Mouse (Mus musculus): ENCODE data around the gene Agbl5.

Agbl5 gene

DNA sequence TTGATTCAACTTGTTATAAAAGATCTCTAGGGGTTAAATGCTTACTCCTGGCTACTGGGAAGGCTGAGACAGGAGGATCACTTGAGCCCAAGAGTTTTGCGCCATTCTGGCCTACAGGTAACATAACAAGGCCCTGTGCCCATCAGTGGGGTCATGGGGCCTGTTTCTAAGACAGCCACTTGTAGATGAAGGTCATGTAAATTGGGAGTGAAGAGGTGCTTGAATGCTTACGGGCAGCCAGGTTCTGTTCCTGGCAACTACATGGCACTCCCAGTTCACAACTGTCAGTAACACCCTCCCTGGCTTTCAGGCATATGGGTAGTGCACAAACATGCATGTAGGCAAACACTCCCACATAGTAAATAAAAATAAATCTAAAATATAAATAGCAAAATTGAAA lies 62.4 kb downstream of the Agbl5 start:
- DNase-seq (ENCODE audit: low read depth, low spot score): no peak

DNA sequence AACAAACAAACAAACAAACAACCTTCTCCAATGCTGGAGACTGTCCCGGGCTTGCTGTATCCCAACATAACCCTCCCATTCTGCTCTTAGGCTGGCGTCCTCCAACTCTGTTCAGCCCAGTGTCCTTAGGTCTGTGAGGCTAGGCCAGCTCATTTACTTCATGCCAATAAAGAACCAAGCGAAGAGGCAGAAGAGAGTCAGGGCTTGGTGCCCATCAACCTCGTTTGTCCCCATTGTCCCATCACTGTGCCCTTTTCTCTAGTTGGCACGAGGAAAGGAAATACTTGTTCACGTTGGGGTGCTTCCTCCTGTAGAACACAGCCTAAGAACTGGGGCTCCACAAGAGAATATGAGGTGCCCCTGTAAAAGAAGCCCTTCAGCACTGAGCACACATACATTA lies 63.2 kb downstream of the Agbl5 start:
- no peak for DNase-seq (ENCODE audit: low read depth, low spot score)

DNA sequence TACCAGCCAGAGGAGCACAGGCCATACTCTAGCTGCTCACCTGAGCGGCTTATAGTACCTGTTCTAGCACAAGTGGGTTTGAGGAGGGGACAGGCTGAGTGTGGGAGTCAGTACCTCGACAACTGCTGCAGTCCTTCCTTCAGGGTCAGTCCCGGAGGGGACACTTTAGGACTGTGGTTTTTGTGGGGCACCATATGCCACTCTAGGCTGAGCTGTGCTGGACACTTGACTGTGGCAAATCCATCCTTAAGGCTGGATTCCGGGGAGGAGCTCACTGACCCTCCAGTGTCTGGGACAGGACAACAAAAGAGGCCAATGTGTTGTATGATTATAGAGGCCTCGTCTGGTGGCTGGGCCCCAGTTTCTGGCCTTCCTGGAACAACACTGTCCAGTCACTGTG lies 64.1 kb downstream of the Agbl5 start:
- DNase-seq (ENCODE audit: low read depth, low spot score): no peak

DNA sequence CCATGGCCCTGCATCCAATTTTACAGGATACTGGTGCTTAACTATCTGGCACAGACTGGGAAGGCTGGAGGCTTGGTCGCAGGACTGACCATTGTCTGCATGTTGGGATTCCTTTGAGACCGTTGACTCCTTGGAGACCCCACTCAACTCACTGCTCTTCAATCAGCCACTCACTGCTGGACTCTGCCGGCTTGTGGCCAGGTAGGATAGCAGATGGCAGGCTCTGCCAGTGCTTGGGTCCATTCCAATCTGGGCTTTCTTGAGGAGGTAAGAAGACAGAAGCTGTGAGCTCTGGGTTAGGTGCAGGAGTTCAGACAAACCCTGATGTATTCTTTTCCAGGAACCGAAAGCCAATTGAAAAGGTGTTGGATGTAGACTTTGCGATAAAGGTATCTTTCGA lies 65.6 kb downstream of the Agbl5 start:
- no peak for DNase-seq (ENCODE audit: low read depth, low spot score)

DNA sequence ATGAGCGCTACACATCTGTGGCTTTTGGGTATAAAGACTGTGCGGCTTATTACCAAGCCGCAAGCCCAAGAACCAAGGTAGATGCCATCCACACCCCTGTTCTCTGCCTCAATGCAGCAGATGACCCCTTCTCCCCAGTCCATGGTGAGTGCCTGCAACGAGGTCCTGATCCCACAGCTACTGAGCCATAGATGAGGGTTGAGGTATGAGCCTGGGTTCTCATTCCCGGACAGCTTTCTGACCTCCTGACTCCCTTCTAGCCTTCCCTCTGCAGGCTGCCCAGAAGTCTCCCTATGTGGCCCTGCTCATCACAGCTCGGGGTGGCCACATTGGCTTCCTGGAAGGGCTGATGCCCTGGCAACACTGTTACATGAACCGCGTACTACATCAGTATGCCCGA lies 66.1 kb downstream of the Agbl5 start:
- peak; percentile 24 for DNase-seq (ENCODE audit: low read depth, low spot score)

DNA sequence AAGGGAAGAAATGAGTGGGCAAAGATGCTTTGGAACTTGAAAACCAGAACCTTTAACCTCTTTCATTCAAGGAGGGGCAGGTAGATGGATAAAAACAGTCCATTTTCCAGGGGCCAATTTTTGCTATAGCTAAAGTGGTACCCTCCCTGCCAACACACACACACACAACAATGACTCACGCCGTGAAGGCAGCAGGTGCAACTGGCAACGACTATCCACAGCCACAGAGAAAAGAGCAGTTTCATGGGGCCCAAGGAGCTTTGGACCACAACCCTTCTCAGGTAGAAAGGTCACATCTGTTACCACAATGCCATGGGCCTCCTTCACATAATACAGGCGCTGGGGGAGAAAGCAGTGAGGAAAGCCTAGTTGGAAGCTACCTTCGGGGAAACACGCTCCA lies 67.3 kb downstream of the Agbl5 start:
- no peak for DNase-seq (ENCODE audit: low read depth, low spot score)
